Mouse (Mus musculus): ENCODE measurements around the gene Synj1. TPM values are rescaled to one million over a fixed set of nuclear protein-coding genes. Genes with fewer than 3 reads are reported as not detected.

Gene Synj1
- polyA plus RNA-seq (2015; fragmentation: Nextera tagmentation; extraction: Ambion mirVana), result 9.6 and 10.5 TPM in 2 replicates

- peaks cover 22% of the 10 kb centered on the region for H3K36me3 ChIP-seq
- peak; percentile 93 for ATAC-seq (ENCODE audit: insufficient number of reproducible peaks, insufficient read depth, low FRiP score, low TSS enrichment, low read depth)
- under 1% methylated on average over 54 of the region's 66 CpGs for WGBS
- no peaks in the 10 kb centered on the region for H3K9me3 ChIP-seq
- H3K4me2 ChIP-seq, result peak within 1 kb of the TSS; percentile 75
- peaks cover 16% of the 10 kb centered on the region for H3K4me1 ChIP-seq
- H3K4me3 ChIP-seq, result peak within 1 kb of the TSS; percentile 91
- H3K9ac ChIP-seq, result peak within 1 kb of the TSS; percentile 86
- H3K27me3 ChIP-seq, result no peaks in the 10 kb centered on the region
- peak within 1 kb of the TSS; percentile 91 for H3K27ac ChIP-seq
Measured at GRCm38 (mm10) chr16:91011021-91011683, at the start of gene Synj1. Synj1 (minus strand) TSS chr16:91011308.

DNA sequence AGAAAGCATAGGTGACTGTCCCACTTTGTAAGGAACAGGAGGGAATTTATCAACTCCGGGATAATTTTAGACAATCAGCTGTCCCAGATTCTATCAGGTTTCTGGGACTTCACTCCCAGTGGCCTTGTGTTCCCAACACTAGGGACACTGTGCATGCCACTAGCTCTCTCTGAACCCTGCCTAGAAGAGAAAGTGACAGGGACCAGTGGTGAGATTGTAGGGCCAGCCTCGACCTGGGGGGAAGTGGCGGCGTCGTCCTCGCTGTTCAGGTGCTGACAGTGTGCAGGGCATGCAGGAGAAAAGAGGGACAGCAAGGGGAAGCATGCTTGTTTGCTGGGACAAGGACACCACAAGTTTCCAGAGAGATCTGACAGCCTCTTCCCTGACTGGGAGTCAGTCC, 46.6 kb upstream of the Synj1 start:
- H3K27me3 ChIP-seq, result peaks cover 11% of the 10 kb centered on the region
- no peaks in the 10 kb centered on the region for H3K9me3 ChIP-seq
- no peak overlapping the region for H3K27ac ChIP-seq
- no peak overlapping the region for H3K9ac ChIP-seq
- peaks cover 10% of the 10 kb centered on the region; the same call in 1 of the 2 replicates for H3K4me1 ChIP-seq
- no peak overlapping the region for H3K4me3 ChIP-seq
- WGBS, result 70% methylated on average over 6 of the region's 6 CpGs
- H3K36me3 ChIP-seq, result no peaks in the 10 kb centered on the region
- no peak for ATAC-seq (ENCODE audit: insufficient number of reproducible peaks, insufficient read depth, low FRiP score, low TSS enrichment, low read depth)
- H3K4me2 ChIP-seq, result no peak overlapping the region

GRCm38 (mm10) chr16:91057261-91057660, 46.2 kb upstream of the Synj1 start:
- ATAC-seq (ENCODE audit: insufficient number of reproducible peaks, insufficient read depth, low FRiP score, low TSS enrichment, low read depth), result no peak
- Histone ChIP-seq H3K27ac (no peak overlapping the region), H3K36me3 (no peaks in the 10 kb centered on the region), H3K4me3 (no peak overlapping the region), H3K9ac (no peak overlapping the region), H3K27me3 (peaks cover 11% of the 10 kb centered on the region), H3K4me2 (no peak overlapping the region), H3K9me3 (no peaks in the 10 kb centered on the region), H3K4me1 (peaks cover 10% of the 10 kb centered on the region; the same call in 1 of the 2 replicates)
- WGBS, result 88% methylated on average over 4 of the region's 4 CpGs

GRCm38 (mm10) chr16:91056043-91056821, 45.1 kb upstream of the Synj1 start:
- 54% methylated on average over 16 of the region's 16 CpGs for WGBS
- Histone ChIP-seq H3K9me3 (no peaks in the 10 kb centered on the region), H3K4me2 (no peak overlapping the region), H3K27ac (no peak overlapping the region), H3K4me1 (peaks cover 10% of the 10 kb centered on the region; the same call in 1 of the 2 replicates), H3K36me3 (no peaks in the 10 kb centered on the region), H3K27me3 (peaks cover 15% of the 10 kb centered on the region), H3K9ac (no peak overlapping the region), H3K4me3 (no peak overlapping the region)
- no peak for ATAC-seq (ENCODE audit: insufficient number of reproducible peaks, insufficient read depth, low FRiP score, low TSS enrichment, low read depth)

DNA sequence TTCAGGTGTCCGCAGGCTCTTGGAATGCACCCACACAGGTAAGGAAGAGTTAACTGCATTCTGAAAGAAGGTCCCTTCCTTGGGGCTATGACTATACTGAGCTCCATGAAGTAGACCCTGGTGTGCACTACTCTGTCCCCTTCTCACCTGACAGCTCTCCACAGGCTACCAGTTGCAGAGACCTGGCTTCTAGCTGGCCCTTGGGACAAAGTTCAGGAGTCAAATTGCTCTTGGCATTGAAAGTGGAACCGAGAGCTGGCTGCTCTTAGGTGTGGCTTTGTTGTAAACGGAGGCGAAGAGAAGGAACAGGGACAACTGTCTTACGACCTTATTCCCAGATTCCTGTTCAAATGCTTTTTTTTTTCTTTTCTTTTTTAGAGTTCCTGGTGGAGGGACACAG, 44.0 kb upstream of the Synj1 start:
- Histone ChIP-seq H3K4me2 (no peak overlapping the region), H3K27ac (no peak overlapping the region), H3K36me3 (no peaks in the 10 kb centered on the region), H3K9ac (no peak overlapping the region), H3K27me3 (peaks cover 15% of the 10 kb centered on the region), H3K4me1 (peaks cover 10% of the 10 kb centered on the region; the same call in 1 of the 2 replicates), H3K9me3 (no peaks in the 10 kb centered on the region), H3K4me3 (no peak overlapping the region)
- ATAC-seq (ENCODE audit: insufficient number of reproducible peaks, insufficient read depth, low FRiP score, low TSS enrichment, low read depth), result no peak
- WGBS, result 63% methylated on average over 5 of the region's 5 CpGs

GRCm38 (mm10) chr16:91053599-91053998, 42.5 kb upstream of the Synj1 start:
- H3K9ac ChIP-seq, result no peak overlapping the region
- ATAC-seq (ENCODE audit: insufficient number of reproducible peaks, insufficient read depth, low FRiP score, low TSS enrichment, low read depth), result no peak
- peaks cover 15% of the 10 kb centered on the region for H3K27me3 ChIP-seq
- H3K27ac ChIP-seq, result no peak overlapping the region
- 43% methylated on average over 8 of the region's 8 CpGs for WGBS
- no peak overlapping the region for H3K4me3 ChIP-seq
- peaks cover 10% of the 10 kb centered on the region; the same call in 1 of the 2 replicates for H3K4me1 ChIP-seq
- H3K4me2 ChIP-seq, result 0 out of 2 replicates have a peak overlapping the region, but pooled peaks have one; percentile 16
- H3K36me3 ChIP-seq, result no peaks in the 10 kb centered on the region
- no peaks in the 10 kb centered on the region for H3K9me3 ChIP-seq

DNA sequence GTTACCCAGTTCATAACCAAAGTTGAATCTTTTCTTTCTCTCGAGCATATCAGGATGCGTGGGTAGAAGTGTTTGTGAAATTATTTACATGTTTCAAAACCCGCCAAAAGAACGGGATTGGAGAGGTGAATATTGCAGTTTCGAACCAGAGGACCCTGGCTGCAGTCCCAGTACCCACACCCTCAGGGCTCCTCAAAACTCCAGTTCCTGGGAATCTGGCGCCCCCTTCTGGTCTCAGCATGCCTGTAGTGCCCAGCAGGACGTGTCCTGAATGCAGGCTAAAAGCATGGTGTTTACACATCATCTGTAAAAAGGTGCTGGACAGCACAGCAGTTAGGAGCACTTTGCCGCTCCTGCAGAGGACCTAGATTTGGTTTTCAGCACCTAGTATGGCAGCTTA, 34.4 kb upstream of the Synj1 start:
- 59% methylated on average over 8 of the region's 8 CpGs for WGBS
- no peak overlapping the region for H3K27ac ChIP-seq
- peaks cover 16% of the 10 kb centered on the region for H3K4me1 ChIP-seq
- H3K4me2 ChIP-seq, result peak overlapping the region; percentile 70
- no peak for ATAC-seq (ENCODE audit: insufficient number of reproducible peaks, insufficient read depth, low FRiP score, low TSS enrichment, low read depth)
- no peaks in the 10 kb centered on the region; the same call in 1 of the 2 replicates for H3K27me3 ChIP-seq
- no peaks in the 10 kb centered on the region for H3K9me3 ChIP-seq
- no peak overlapping the region for H3K9ac ChIP-seq
- no peak overlapping the region for H3K4me3 ChIP-seq
- H3K36me3 ChIP-seq, result peaks cover 10% of the 10 kb centered on the region

DNA sequence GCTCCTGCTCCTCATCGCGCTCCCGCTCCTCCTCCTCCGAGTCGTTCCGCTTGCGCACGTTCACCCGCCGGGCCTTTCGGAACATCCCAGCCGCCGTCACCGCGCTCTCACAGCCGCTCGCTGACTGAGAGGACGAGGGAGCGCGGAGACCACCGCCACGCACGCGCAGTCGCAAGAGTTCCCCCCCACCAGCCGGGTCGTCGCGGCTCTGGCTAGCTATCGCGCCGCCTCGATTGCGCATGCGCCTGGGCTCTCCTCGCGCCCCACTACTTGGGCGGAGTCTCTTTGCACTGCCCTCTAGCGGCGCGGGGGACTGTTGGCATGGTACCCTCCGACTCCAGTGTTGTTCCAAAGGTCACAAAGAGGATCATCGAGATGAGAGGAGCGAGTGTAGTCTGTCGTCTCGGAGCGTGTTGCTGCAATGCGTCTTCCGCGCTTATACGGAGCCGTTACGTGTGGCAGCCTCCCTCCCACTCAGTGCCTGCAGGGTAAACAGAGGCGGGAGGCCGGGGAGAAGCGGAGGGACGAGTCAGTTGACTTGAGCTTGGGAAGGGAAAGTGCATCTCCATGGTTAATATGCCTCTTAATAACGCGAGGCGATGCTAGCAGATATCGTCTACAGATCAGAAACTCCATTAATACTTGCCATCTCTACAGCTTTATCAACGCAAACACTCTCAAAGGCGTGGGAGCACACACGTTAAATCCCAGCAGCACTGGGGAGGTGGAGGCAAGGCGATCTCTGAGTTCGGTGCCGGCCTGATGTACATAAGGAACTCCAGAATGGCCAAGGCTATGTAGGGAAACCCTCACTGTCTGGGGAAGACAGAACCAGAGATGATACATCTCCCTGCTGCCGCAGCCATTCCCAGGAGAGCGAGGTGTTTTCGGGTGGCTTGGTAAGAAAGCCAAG, 33.4 kb upstream of the Synj1 start, which contains the start of gene Paxbp1:
Gene Paxbp1 (minus strand): TSS at position 274 of the 913 bp plus-strand sequence.
- Histone ChIP-seq H3K4me2 (peak within 1 kb of the TSS; percentile 70), H3K4me3 (peak within 1 kb of the TSS; percentile 88), H3K4me1 (peaks cover 16% of the 10 kb centered on the region), H3K36me3 (peaks cover 15% of the 10 kb centered on the region), H3K9me3 (no peaks in the 10 kb centered on the region), H3K9ac (peak within 1 kb of the TSS; percentile 97), H3K27me3 (no peaks in the 10 kb centered on the region), H3K27ac (peak within 1 kb of the TSS; percentile 97)
- 2% methylated on average over 67 of the region's 70 CpGs for WGBS
- ATAC-seq (ENCODE audit: insufficient number of reproducible peaks, insufficient read depth, low FRiP score, low TSS enrichment, low read depth), result peak; percentile 94

DNA sequence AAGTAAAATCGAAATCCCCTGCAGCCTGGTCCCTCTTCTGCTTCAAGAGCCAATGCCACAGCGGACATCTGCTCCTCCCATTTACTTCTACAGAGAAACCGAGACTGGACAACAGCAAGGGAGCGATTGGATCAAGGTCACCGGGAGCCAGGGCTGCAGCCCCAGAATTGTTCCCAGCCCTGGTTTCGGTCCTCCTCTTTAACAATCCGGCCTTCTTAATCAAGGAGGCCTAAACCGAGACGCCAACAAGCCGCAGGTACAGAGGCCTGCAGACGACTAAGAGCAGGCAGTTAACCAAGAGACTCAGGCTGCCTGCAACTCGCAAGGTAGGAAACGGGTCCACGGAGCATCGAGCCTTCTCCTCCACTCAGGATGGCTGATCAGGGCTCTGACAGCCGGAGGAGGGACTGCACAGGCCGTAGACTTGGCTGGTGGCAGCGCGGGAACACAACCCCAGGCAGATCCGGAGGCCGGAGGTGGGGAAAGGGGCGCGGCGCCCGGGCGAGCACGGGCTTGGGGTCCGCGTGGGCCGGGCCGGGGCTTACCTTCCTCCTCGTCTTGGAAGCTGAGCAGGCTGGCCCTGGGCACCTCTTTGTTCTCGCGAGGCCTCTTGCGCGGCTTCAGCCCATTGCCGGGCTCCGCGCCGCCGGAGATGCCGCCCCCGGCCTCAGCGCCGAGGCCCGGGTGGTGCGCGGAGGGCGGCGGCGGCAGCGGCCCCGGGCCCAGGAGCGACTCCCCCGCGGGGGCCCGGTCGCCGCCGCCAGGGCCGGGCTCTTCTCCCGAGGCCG, 32.5 kb upstream of the Synj1 start:
- peak overlapping the region; percentile 70 for H3K4me2 ChIP-seq
- H3K36me3 ChIP-seq, result peaks cover 22% of the 10 kb centered on the region
- no peaks in the 10 kb centered on the region for H3K27me3 ChIP-seq
- no peaks in the 10 kb centered on the region for H3K9me3 ChIP-seq
- H3K9ac ChIP-seq, result peak overlapping the region; percentile 97
- peak; percentile 78 for ATAC-seq (ENCODE audit: insufficient number of reproducible peaks, insufficient read depth, low FRiP score, low TSS enrichment, low read depth)
- H3K4me1 ChIP-seq, result peaks cover 16% of the 10 kb centered on the region
- H3K4me3 ChIP-seq, result peak overlapping the region; percentile 88
- H3K27ac ChIP-seq, result peak overlapping the region; percentile 97
- under 1% methylated on average over 54 of the region's 63 CpGs for WGBS

- no peak for ATAC-seq (ENCODE audit: insufficient number of reproducible peaks, insufficient read depth, low FRiP score, low TSS enrichment, low read depth)
- peaks cover 16% of the 10 kb centered on the region for H3K4me1 ChIP-seq
- H3K9ac ChIP-seq, result peak overlapping the region; percentile 65
- WGBS, result 41% methylated on average over 1 of the region's 1 CpGs
- H3K27me3 ChIP-seq, result no peaks in the 10 kb centered on the region
- peaks cover 32% of the 10 kb centered on the region for H3K36me3 ChIP-seq
- H3K9me3 ChIP-seq, result no peaks in the 10 kb centered on the region
- peak overlapping the region; percentile 70 for H3K4me2 ChIP-seq
- no peak overlapping the region for H3K27ac ChIP-seq
- H3K4me3 ChIP-seq, result peak overlapping the region; percentile 88
Measured at GRCm38 (mm10) chr16:91042640-91043039, 31.5 kb upstream of the Synj1 start.
